Comparison of ENCODE assay signal across 26 mouse cellular contexts in genomic region chr7:50832799-50833198, GRCm38 (mm10).
DNase-seq lines count a peak whose midpoint lies in the region; ATAC-seq lines count a peak whose summit lies in the region.
"Had no signal": no experiment of that assay in that cellular context is flagged by ENCODE, and none has a peak within 500 bp of the region (broad histone marks: within the 10 kb centered on the region; RNA-seq: fewer than 3 reads in every experiment).

No protein-coding gene starts in this region.

- H3K36me3 ChIP-seq in kidney, embryonic 15.5 days: no peaks in the 10 kb centered on the region
- no peaks in the 10 kb centered on the region for H3K36me3 ChIP-seq in midbrain, embryonic 15.5 days (replicated peaks)
- H3K36me3 ChIP-seq in midbrain, embryonic 10.5 days: no peaks in the 10 kb centered on the region
- H3K36me3 ChIP-seq in neural tube, embryonic 14.5 days (ENCODE audit: control insufficient read depth, insufficient read depth, low read length): no peaks in the 10 kb centered on the region
- H3K36me3 ChIP-seq in neural tube, embryonic 15.5 days: no peaks in the 10 kb centered on the region
- H3K36me3 ChIP-seq: embryonic facial prominence, embryonic 12.5 days; embryonic facial prominence, embryonic 15.5 days; heart, embryonic 12.5 days; heart, embryonic 15.5 days; hindbrain, embryonic 10.5 days had no signal

- H3K4me1 ChIP-seq in kidney, embryonic 15.5 days: no peaks in the 10 kb centered on the region
- peaks cover 7% of the 10 kb centered on the region; the same call in 1 of the 2 replicates for H3K4me1 ChIP-seq in midbrain, embryonic 15.5 days
- H3K4me1 ChIP-seq in midbrain, embryonic 10.5 days: peaks cover 14% of the 10 kb centered on the region
- peaks cover 4% of the 10 kb centered on the region; the same call in 1 of the 2 replicates for H3K4me1 ChIP-seq in neural tube, embryonic 14.5 days (ENCODE audit: control insufficient read depth, insufficient read depth, low read length)
- peaks cover 13% of the 10 kb centered on the region for H3K4me1 ChIP-seq in neural tube, embryonic 15.5 days
- H3K4me1 ChIP-seq: embryonic facial prominence, embryonic 12.5 days; embryonic facial prominence, embryonic 15.5 days; heart, embryonic 12.5 days; heart, embryonic 15.5 days had no signal

- 19% methylated on average over 3 of the region's 3 CpGs for WGBS in kidney, embryonic 15.5 days
- 86% methylated on average over 3 of the region's 3 CpGs for WGBS in midbrain, embryonic 15.5 days
- 74% methylated on average over 3 of the region's 3 CpGs for WGBS in midbrain, embryonic 10.5 days
- 52% methylated on average over 3 of the region's 3 CpGs for WGBS in neural tube, embryonic 14.5 days
- WGBS in neural tube, embryonic 15.5 days: 43% methylated on average over 3 of the region's 3 CpGs

- no peak overlapping the region for H3K4me2 ChIP-seq in kidney, embryonic 15.5 days
- H3K4me2 ChIP-seq in midbrain, embryonic 15.5 days: no peak overlapping the region; the same call in 1 of the 2 replicates
- H3K4me2 ChIP-seq in neural tube, embryonic 14.5 days (ENCODE audit: low read depth, low read length): no peak overlapping the region
- H3K4me2 ChIP-seq in neural tube, embryonic 15.5 days: peak overlapping the region; percentile 11; the same call in 1 of the 2 replicates
- H3K4me2 ChIP-seq: embryonic facial prominence, embryonic 12.5 days; embryonic facial prominence, embryonic 15.5 days; heart, embryonic 12.5 days; heart, embryonic 15.5 days had no signal

- 0 out of 2 replicates have a peak, but pooled peaks cover 5% of the 10 kb centered on the region for H3K9me3 ChIP-seq in kidney, embryonic 15.5 days (replicated peaks)
- no peaks in the 10 kb centered on the region for H3K9me3 ChIP-seq in midbrain, embryonic 15.5 days
- no peaks in the 10 kb centered on the region for H3K9me3 ChIP-seq in midbrain, embryonic 10.5 days (replicated peaks)
- no peaks in the 10 kb centered on the region for H3K9me3 ChIP-seq in neural tube, embryonic 14.5 days (ENCODE audit: control insufficient read depth, low read length)
- no peaks in the 10 kb centered on the region for H3K9me3 ChIP-seq in neural tube, embryonic 15.5 days (replicated peaks)
- H3K9me3 ChIP-seq: embryonic facial prominence, embryonic 12.5 days; embryonic facial prominence, embryonic 15.5 days; heart, embryonic 12.5 days; heart, embryonic 15.5 days; hindbrain, embryonic 10.5 days had no signal

- no peaks in the 10 kb centered on the region for H3K27me3 ChIP-seq in kidney, embryonic 15.5 days
- H3K27me3 ChIP-seq in midbrain, embryonic 15.5 days (replicated peaks): no peaks in the 10 kb centered on the region
- H3K27me3 ChIP-seq in midbrain, embryonic 10.5 days (ENCODE audit: low read depth, poor library complexity, severe bottlenecking): no peaks in the 10 kb centered on the region
- no peaks in the 10 kb centered on the region for H3K27me3 ChIP-seq in neural tube, embryonic 14.5 days (ENCODE audit: control insufficient read depth, insufficient read depth, low read length)
- no peaks in the 10 kb centered on the region for H3K27me3 ChIP-seq in neural tube, embryonic 15.5 days (replicated peaks)
- H3K27me3 ChIP-seq: embryonic facial prominence, embryonic 12.5 days; embryonic facial prominence, embryonic 15.5 days; heart, embryonic 12.5 days; heart, embryonic 15.5 days had no signal

- H3K9ac ChIP-seq in kidney, embryonic 15.5 days: no peak overlapping the region
- no peak overlapping the region for H3K9ac ChIP-seq in midbrain, embryonic 15.5 days
- H3K9ac ChIP-seq in neural tube, embryonic 14.5 days (replicated peaks; ENCODE audit: low read depth, low read length): no peak overlapping the region
- no peak overlapping the region for H3K9ac ChIP-seq in neural tube, embryonic 15.5 days (replicated peaks)
- H3K9ac ChIP-seq: embryonic facial prominence, embryonic 12.5 days; embryonic facial prominence, embryonic 15.5 days; forebrain, postnatal 0 days; heart, embryonic 12.5 days; heart, embryonic 15.5 days; hindbrain, embryonic 14.5 days had no signal

- H3K27ac ChIP-seq in kidney, embryonic 15.5 days: no peak overlapping the region
- 0 out of 2 replicates have a peak overlapping the region, but pooled peaks have one; percentile 20 for H3K27ac ChIP-seq in midbrain, embryonic 15.5 days
- H3K27ac ChIP-seq in midbrain, embryonic 10.5 days (replicated peaks): no peak overlapping the region
- no peak overlapping the region for H3K27ac ChIP-seq in neural tube, embryonic 14.5 days (ENCODE audit: low read depth, low read length)
- H3K27ac ChIP-seq in neural tube, embryonic 15.5 days (replicated peaks): no peak overlapping the region
- H3K27ac ChIP-seq: embryonic facial prominence, embryonic 12.5 days; embryonic facial prominence, embryonic 15.5 days; gastrocnemius, adult 2 months; heart, embryonic 15.5 days; hindbrain, embryonic 10.5 days; hindbrain, embryonic 14.5 days had no signal

- DNase-seq in kidney, adult 9 months: no peak
- no peak for DNase-seq in midbrain, embryonic 10.5 days (ENCODE audit: low spot score)
- DNase-seq: adrenal gland, adult 2 months; adrenal gland, postnatal 14 days; cerebellum, adult 11 months; cerebellum, adult 2 months; cerebellum, adult 9-11 months; cerebellum, postnatal 25 days; gastrocnemius, adult 2 months; gastrocnemius, postnatal 25 days; heart, adult 18-20 months; heart, postnatal 10 days; heart, postnatal 36 days had no signal

- no peak overlapping the region for H3K4me3 ChIP-seq in kidney, embryonic 15.5 days (replicated peaks)
- H3K4me3 ChIP-seq in midbrain, embryonic 15.5 days: no peak overlapping the region
- no peak overlapping the region for H3K4me3 ChIP-seq in midbrain, embryonic 10.5 days
- no peak overlapping the region for H3K4me3 ChIP-seq in neural tube, embryonic 14.5 days (ENCODE audit: low read depth, low read length)
- H3K4me3 ChIP-seq in neural tube, embryonic 15.5 days (replicated peaks): no peak overlapping the region
- H3K4me3 ChIP-seq: embryonic facial prominence, embryonic 12.5 days; embryonic facial prominence, embryonic 15.5 days; gastrocnemius, adult 2 months; heart, embryonic 12.5 days; heart, embryonic 15.5 days; hindbrain, embryonic 10.5 days had no signal

- peak; percentile 74 for ATAC-seq in kidney, embryonic 15.5 days (replicated peaks; ENCODE audit: low FRiP score)
- ATAC-seq in midbrain, embryonic 15.5 days (replicated peaks): no peak
- peak; percentile 71; the same call in 1 of the 2 replicates for ATAC-seq in neural tube, embryonic 14.5 days (ENCODE audit: low read depth)
- ATAC-seq in neural tube, embryonic 15.5 days (ENCODE audit: low FRiP score): no peak
- ATAC-seq: CD4-positive, CD25-positive, alpha-beta regulatory T cell, adult 4 months; forebrain, embryonic 14.5 days; forebrain, postnatal 0 days had no signal

Comparison
In these comparisons a context has a peak if more than half of its experiments do, and no peak if none do; other contexts are left out.
1. ATAC-seq: peak in kidney, embryonic 15.5 days (single experiment) and neural tube, embryonic 14.5 days (single experiment); none in midbrain, embryonic 15.5 days (single experiment) and neural tube, embryonic 15.5 days (single experiment).